Comparison of ENCODE assay signal across 12 mouse cellular contexts in genomic region chr12:111887005-111887404, GRCm38 (mm10).
"Had no signal": no experiment of that assay in that cellular context is flagged by ENCODE, and none has a peak within 500 bp of the region (broad histone marks: within the 10 kb centered on the region; RNA-seq: fewer than 3 reads in every experiment).

No protein-coding gene starts in this region.

- H3K4me2 ChIP-seq: limb, embryonic 13.5 days; midbrain, embryonic 13.5 days; neural tube, embryonic 12.5 days; stomach, embryonic 15.5 days had no signal

- H3K4me3 ChIP-seq: limb, embryonic 13.5 days; midbrain, embryonic 13.5 days; neural tube, embryonic 12.5 days; stomach, embryonic 15.5 days had no signal

- H3K9me3 ChIP-seq: limb, embryonic 13.5 days; midbrain, embryonic 13.5 days; neural tube, embryonic 12.5 days; stomach, embryonic 15.5 days had no signal

- H3K4me1 ChIP-seq: neural tube, embryonic 12.5 days; stomach, embryonic 15.5 days had no signal

- H3K9ac ChIP-seq: limb, embryonic 13.5 days; midbrain, embryonic 13.5 days; neural tube, embryonic 12.5 days; stomach, embryonic 15.5 days had no signal

- H3K27me3 ChIP-seq: limb, embryonic 13.5 days; midbrain, embryonic 13.5 days; neural tube, embryonic 12.5 days; stomach, embryonic 15.5 days had no signal

- H3K36me3 ChIP-seq: limb, embryonic 13.5 days; midbrain, embryonic 13.5 days; neural tube, embryonic 12.5 days; stomach, embryonic 15.5 days had no signal

- ATAC-seq: midbrain, embryonic 13.5 days had no signal

- H3K27ac ChIP-seq: limb, embryonic 13.5 days; midbrain, embryonic 13.5 days; neural tube, embryonic 12.5 days; stomach, embryonic 15.5 days had no signal

- DNase-seq: kidney, adult 2 months; kidney, postnatal 36 days; left cerebral cortex, postnatal 4 days; lung, adult 18-20 months; lung, postnatal 14 days; retina, postnatal 1 day; right cerebral cortex, postnatal 4 days; thymus, postnatal 36 days had no signal
